Mouse (Mus musculus) R1 (cell line): Measurements from ENCODE around the gene Sowaha.

ENCODE experiments used
- DNase-seq: peaks from one replicate; pipeline ENCODE4 v3.0.0-alpha.2; 2018; ENCODE audit warnings: low read depth, low spot score

Gene Sowaha

GRCm38 (mm10) chr11:53479783-53480301, at the start of gene Sowaha, which contains the start of gene Gm9945:
TSS of gene Sowaha (minus strand) at chr11:53480274.
TSS of gene Gm9945 (plus strand) at chr11:53480166.
- DNase-seq = peak; percentile 82

DNA sequence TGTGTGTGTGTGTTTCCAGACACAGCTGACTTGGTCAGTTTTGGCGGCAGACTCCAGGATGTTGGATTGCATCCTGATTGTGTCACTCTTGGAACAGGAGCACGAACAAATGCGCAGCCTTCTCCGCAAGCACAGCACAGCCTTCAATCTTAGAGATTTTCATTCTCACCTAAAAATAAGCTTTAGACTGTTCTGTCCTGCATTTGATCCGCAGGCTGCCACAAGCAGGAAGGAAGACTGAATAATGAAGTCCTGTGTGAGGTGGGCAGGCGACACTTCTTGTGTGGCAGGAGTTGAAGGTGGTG, 49.1 kb upstream of the Sowaha start:
- DNase-seq = no peak

DNA sequence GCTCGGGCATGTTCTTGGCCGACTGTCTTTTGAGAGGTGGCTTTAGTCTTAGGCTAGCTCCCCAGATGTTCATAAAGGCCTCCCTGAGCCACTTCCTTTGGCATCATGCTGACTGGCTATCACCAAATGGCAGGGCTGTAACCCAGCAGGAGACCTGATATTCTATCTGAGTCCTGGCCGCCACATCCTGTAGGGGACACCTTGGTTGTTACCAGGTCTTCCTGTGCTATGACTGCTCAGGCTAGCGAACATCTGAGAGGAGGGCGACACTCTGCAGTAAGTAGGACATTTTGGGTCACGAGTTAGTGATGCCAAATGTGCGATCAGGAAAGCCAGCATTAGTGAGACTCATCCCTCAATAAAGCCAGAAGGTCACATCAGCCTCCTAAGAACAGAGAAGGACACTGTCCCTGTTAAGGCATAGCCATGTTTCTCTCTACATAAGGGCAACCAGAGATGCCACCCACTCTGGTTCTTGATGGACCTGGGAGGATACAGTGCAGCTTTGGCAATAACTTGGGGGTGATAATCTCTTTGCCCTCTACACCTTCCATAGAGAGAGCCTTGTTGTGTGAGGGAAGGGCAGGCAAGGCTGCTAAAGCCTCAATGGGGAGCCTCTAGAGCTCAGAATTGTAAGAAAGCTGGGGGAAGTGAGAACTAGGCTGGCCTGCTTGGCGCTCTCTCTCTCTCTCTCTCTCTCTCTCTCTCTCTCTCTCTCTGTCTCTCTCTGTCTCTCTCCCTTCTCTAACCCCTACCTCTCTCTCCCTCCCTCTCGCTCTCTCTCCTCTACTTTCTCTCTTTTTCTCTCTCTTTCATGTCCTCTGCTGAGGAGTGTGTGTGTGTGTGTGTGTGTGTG, 48.6 kb upstream of the Sowaha start:
- no peak for DNase-seq

DNA sequence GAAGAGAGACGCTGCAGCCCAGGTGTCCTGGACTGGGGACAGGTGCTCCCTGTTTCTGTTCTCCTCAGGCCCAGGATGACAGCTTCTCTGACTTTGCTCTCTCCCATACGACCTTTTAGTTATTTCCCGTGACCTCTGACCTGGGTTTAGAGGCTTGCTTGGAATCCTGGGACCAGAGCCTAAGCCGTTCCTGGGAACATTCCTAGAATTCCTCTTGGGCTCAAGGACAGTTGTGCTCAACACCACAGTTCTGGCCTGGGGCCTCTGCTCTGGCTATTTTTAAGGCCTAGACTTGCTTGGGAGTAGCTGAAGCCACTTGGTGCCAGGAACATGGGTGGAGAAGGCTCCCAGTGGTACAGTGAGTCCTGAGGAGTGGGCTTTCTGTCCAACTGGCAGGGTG, 45.4 kb upstream of the Sowaha start:
- DNase-seq = peak; percentile 97

- peak; percentile 73 for DNase-seq
These were observed 44.8 kb upstream of the Sowaha start for GRCm38 (mm10) chr11:53524905-53525304.

- DNase-seq = no peak
These were observed 43.7 kb upstream of the Sowaha start for GRCm38 (mm10) chr11:53523545-53524405.

- no peak for DNase-seq
These were observed 42.9 kb upstream of the Sowaha start for GRCm38 (mm10) chr11:53522930-53523329.

DNA sequence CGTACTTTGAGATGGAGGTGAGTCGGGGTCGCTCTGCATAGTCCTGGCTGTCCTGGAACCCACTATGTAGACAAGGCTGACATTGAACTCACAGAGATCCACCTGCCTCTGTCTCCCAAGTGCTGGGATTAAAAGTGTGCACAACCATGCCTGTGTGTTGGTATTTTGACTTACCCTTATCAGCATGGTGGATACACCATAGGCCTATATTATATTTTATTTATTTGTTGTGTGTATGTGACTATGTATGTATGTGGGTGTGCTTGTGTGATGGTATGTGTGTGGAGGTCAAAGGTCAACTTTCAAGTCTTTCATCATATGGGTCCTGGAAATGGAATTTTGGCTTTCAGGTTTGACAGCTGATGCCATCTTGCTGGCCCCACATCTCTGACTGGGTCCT, 42.3 kb upstream of the Sowaha start:
- DNase-seq = no peak

DNA sequence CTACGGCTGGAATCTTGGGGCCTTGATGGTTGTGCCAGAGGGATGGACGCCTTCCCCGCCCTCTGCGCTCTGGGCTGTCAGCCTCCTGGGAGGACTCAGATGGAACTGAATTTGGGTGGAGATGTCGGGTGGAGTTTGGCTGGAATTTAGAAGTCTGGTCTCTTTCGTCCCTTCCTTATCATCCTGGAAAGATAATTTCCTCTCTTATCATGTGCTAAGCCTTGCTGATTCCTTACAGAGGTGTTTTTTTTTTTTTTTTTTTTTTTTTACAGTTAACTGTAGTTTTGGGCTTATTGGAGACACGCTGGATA, 41.7 kb upstream of the Sowaha start:
- no peak for DNase-seq

DNA sequence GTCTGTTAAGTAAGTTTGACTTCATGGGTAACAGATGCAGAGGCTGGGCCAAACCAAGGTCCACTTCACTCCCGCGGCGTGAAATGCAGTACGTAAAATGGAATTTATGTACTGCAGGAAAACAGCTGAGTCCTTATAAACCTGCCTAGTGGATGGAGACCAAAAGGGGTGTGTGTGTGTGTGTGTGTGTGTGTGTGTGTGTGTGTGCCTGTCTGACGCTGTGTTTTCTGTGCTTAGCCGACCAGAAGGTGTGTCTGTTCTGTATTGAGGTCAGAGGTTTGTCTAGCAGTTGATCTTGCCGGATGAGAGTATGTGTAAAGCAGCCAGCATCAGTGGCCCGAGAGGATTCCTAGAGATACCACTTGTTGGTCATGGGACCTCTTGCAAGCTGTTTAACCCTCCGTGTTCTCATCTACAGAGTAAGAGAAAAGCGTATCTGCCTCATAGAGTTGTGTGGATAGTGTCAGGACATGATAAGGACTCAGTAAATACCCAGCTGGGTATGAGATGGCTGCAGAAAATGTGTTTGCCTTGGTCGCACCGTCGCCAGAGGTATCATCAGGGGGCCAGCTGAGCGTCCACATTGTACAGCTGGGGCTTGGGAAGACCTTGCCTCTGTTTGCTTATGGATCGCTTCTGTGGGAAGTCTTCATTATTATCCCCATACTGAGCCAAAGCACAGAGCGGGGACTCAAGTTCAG, 41.2 kb upstream of the Sowaha start:
- no peak for DNase-seq

GRCm38 (mm10) chr11:53520122-53520978, 40.3 kb upstream of the Sowaha start:
- DNase-seq = peak; percentile 69

- DNase-seq = peak; percentile 64
These were observed 39.4 kb upstream of the Sowaha start, which contains the start of gene Sept8 for GRCm38 (mm10) chr11:53519207-53520121. TSS of gene Sept8 (plus strand) at chr11:53519257.

GRCm38 (mm10) chr11:53518759-53519158, 38.7 kb upstream of the Sowaha start:
- no peak for DNase-seq

DNA sequence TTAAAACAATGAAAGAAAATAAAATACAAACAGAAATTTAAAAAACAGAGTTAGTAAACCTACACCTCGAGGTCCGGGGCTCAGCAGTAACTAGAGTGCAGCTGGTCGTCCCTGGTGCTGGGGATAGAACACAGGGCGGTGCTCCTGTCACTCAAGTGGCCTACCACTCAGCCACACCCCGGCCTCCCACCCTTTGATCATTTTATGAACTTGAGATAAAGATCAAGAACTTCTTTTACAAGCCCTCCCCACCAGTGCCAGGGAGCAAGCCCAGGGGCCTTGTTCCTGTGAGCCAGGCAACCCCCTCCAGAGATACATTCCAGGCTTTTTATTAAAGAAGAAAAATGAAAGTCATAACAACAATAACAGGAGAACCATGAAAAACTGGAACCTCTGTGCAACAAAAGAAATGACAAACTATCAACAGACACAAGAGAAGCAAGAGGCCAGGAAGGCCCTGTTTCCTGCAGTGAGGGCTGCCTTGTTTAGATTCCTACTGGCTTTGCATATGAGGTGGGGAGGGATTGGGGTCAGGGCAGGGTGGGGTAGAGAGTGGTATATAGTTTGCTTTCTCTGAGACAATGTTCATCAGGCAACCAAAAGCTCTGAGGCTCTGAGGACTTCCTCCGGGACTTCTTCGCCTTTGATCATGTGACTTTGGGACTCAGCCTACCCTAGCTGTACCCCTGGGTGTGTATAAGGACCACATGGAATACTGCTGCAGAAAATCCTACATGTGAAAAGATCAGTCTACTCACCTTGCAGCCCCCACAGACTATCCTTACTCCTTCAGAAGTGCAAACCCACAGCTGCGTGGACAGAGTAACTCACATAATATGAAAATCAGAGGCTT, 36.9 kb upstream of the Sowaha start:
- DNase-seq = no peak

DNA sequence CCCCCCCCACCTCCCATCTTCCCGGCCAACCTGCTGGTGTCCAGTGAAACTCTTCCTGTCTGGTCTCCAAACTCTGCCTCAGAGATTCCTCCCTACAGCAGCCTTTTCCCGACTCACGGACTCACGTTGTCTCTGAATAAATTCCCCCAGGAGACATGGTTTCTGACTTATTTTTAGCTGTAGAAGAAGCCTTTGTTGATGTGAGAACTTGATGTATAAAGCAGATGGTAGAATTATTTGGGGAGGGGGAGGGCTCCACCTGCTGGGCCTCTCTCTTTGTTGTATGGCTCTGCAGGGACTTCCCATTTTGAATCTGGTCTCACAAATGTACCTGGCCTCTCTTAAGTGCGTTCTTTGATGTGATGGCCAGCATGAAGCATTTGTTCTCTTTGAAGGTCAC, 30.3 kb upstream of the Sowaha start:
- no peak for DNase-seq

DNA sequence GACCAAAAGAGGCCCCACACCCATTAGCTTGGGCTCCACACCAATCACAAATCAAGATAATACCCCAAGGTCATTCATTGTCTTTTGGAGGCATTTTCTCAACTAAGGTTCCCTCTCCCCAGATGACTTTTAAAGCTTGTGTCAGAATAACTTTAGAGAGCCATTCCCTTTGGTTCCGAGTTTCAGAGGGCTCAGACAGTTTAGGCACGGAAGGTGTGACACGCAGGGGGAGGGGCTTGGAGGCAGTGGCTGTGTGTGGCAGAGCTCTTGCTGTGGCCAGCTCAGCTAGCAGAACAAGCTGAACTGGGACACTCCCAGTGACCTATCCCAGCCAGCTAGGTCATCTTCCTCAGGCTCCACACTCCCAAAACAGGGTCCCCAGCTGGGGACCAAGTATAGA, 28.5 kb upstream of the Sowaha start:
- peak; percentile 56 for DNase-seq

DNA sequence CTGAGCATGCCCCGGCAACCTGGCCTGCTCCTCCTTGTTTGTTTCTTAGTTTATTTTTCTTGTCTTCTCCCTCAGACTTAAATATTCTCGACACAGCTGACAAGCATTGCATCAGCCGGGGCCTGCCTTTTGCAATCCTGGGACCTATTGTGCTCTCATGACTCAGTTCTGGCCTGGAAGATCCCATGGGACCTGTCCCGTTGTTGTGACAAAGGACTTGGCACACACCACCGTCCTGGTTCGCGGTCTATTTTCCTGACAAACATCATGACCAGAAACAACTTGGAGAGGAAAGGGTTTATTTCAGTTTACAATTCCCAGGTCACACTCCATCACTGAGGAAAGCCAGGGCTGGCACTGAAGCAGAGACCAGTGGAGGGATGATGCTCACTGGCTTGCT, 28.1 kb upstream of the Sowaha start:
- no peak for DNase-seq

- no peak for DNase-seq
These were observed 27.2 kb upstream of the Sowaha start for GRCm38 (mm10) chr11:53507098-53507805.
